Mouse (Mus musculus): ENCODE measurements around the gene Lrmp.

GRCm38 (mm10) chr6:145120086-145120485 is 4.6 kb downstream of the Lrmp start:
- no peak for TF ChIP-seq POLR2A (IDR thresholded peaks at IDR 0.05; ENCODE audit: borderline replicate concordance, extremely low read depth, insufficient read depth, insufficient read length, poor library complexity, severe bottlenecking)
- no peak for TF ChIP-seq CTCF (IDR thresholded peaks at IDR 0.05; ENCODE audit: borderline replicate concordance, extremely low read depth, insufficient read depth, insufficient read length)
